Mouse (Mus musculus): ENCODE measurements around the gene Atg4a-ps. TPM values are rescaled to one million over a fixed set of nuclear protein-coding genes. Genes with fewer than 3 reads are reported as not detected.
"Not testable (repeated sequence)": the region's sequence is repeated elsewhere in the genome, so short reads cannot be mapped to it uniquely, and the experiment has no call there.

The Atg4a-ps gene
- 0.13 TPM in 1 of 2 replicates, not detected in the other for polyA plus RNA-seq (2014; fragmentation: Nextera tagmentation; extraction: Ambion mirVana)

GRCm38 (mm10) chr3:103645968-103646367 lies at the start of gene Atg4a-ps:
Atg4a-ps (minus strand) TSS chr3:103646068.
- H3K4me3 ChIP-seq (ENCODE audit: low read depth, low read length); H3K36me3 ChIP-seq (ENCODE audit: control insufficient read depth, insufficient read depth, low read length); H3K9me3 ChIP-seq (ENCODE audit: control insufficient read depth, low read length); H3K27me3 ChIP-seq (ENCODE audit: control insufficient read depth, insufficient read depth, low read length); H3K4me1 ChIP-seq (ENCODE audit: control insufficient read depth, insufficient read depth, low read length); ATAC-seq (ENCODE audit: insufficient read depth, low FRiP score, low TSS enrichment); H3K27ac ChIP-seq (ENCODE audit: low read depth, low read length); H3K9ac ChIP-seq (ENCODE audit: low read length); H3K4me2 ChIP-seq (ENCODE audit: low read depth); DNase-seq (ENCODE audit: low spot score): not testable (repeated sequence)
- 91% methylated on average over 2 of the region's 2 CpGs for WGBS

- no peak overlapping the region for H3K27ac ChIP-seq (ENCODE audit: low read depth, low read length)
- 54% methylated on average over 3 of the region's 3 CpGs for WGBS
- no peaks in the 10 kb centered on the region for H3K9me3 ChIP-seq (ENCODE audit: control insufficient read depth, low read length)
- no peak overlapping the region for H3K4me2 ChIP-seq (ENCODE audit: low read depth)
- no peaks in the 10 kb centered on the region for H3K27me3 ChIP-seq (ENCODE audit: control insufficient read depth, insufficient read depth, low read length)
- no peak overlapping the region for H3K4me3 ChIP-seq (ENCODE audit: low read depth, low read length)
- H3K4me1 ChIP-seq (ENCODE audit: control insufficient read depth, insufficient read depth, low read length), result no peaks in the 10 kb centered on the region
- no peak for DNase-seq (ENCODE audit: low spot score)
- ATAC-seq (ENCODE audit: insufficient read depth, low FRiP score, low TSS enrichment), result no peak
- H3K36me3 ChIP-seq (ENCODE audit: control insufficient read depth, insufficient read depth, low read length), result no peaks in the 10 kb centered on the region
- no peak overlapping the region for H3K9ac ChIP-seq (ENCODE audit: low read length)
These were observed 49.7 kb upstream of the Atg4a-ps start for GRCm38 (mm10) chr3:103695556-103695955.

DNA sequence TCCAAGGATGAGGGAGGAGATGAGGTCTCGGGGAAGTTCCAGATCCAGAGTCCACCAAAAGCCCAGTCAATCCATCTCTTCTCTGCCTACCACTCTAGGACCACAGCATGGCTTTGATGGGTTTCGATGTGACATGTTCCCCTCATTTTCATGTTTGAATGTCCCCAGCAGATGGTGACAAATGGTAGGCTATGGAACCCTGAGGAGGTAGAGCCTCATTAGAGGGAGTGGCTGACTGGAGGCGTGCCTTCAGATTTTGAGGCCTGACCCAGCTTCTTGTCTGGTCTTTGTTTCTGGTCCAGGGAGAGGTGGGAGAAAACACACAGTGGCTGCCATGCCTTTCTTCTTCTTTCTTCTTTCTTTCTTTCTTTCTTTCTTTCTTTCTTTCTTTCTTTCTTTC lies 44.6 kb upstream of the Atg4a-ps start:
- Histone ChIP-seq H3K4me3 (ENCODE audit: low read depth, low read length) (no peak overlapping the region), H3K4me2 (ENCODE audit: low read depth) (no peak overlapping the region), H3K36me3 (ENCODE audit: control insufficient read depth, insufficient read depth, low read length) (no peaks in the 10 kb centered on the region), H3K27ac (ENCODE audit: low read depth, low read length) (no peak overlapping the region), H3K9ac (ENCODE audit: low read length) (no peak overlapping the region), H3K4me1 (ENCODE audit: control insufficient read depth, insufficient read depth, low read length) (no peaks in the 10 kb centered on the region), H3K9me3 (ENCODE audit: control insufficient read depth, low read length) (no peaks in the 10 kb centered on the region), H3K27me3 (ENCODE audit: control insufficient read depth, insufficient read depth, low read length) (no peaks in the 10 kb centered on the region)
- DNase-seq (ENCODE audit: low spot score) (no peak), ATAC-seq (ENCODE audit: insufficient read depth, low FRiP score, low TSS enrichment) (no peak)
- WGBS, result 80% methylated on average over 3 of the region's 3 CpGs

DNA sequence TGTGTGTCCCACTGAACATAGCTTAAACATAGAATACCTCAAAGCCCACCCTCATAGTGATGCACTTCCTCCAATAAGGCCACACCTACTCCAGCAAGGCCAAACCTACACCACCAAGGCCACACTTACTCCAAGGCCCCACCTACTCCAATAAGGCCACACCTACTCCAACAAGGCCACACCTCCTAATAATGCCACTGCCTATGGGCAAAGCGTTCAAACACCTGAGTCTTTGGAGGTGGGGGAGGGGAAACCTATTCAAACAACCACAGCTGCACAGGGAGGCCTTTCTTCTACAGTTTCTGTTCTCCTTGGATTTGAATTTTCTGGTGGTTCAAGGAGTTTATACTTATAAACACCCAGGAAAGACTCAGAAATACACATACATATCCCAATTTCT lies 43.2 kb upstream of the Atg4a-ps start:
- Histone ChIP-seq H3K36me3 (ENCODE audit: control insufficient read depth, insufficient read depth, low read length) (no peaks in the 10 kb centered on the region), H3K4me3 (ENCODE audit: low read depth, low read length) (no peak overlapping the region), H3K9ac (ENCODE audit: low read length) (no peak overlapping the region), H3K9me3 (ENCODE audit: control insufficient read depth, low read length) (no peaks in the 10 kb centered on the region), H3K4me1 (ENCODE audit: control insufficient read depth, insufficient read depth, low read length) (no peaks in the 10 kb centered on the region), H3K27me3 (ENCODE audit: control insufficient read depth, insufficient read depth, low read length) (no peaks in the 10 kb centered on the region), H3K27ac (ENCODE audit: low read depth, low read length) (no peak overlapping the region), H3K4me2 (ENCODE audit: low read depth) (no peak overlapping the region)
- DNase-seq (ENCODE audit: low spot score) (no peak), ATAC-seq (ENCODE audit: insufficient read depth, low FRiP score, low TSS enrichment) (no peak)
- 87% methylated on average over 1 of the region's 1 CpGs for WGBS

DNA sequence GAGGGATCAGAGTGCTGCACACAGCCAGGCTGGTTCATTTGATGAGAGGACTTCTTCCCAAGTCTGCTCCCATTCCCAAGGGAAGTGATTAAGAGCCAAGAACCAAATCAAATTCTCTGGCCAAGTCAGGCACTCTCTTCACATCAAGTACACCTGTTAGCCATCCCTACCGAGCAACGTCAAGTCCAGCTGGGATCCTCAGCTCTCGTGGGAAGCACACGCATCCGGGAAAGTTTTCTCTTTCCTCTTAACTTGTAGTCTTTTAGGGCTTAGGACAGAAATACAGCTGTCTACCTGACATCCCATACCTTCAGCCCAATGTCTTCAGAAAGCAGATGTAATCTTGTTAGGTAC lies 38.1 kb upstream of the Atg4a-ps start:
- Histone ChIP-seq H3K9me3 (ENCODE audit: control insufficient read depth, low read length) (no peaks in the 10 kb centered on the region), H3K4me1 (ENCODE audit: control insufficient read depth, insufficient read depth, low read length) (no peaks in the 10 kb centered on the region), H3K36me3 (ENCODE audit: control insufficient read depth, insufficient read depth, low read length) (no peaks in the 10 kb centered on the region), H3K27ac (ENCODE audit: low read depth, low read length) (no peak overlapping the region), H3K9ac (ENCODE audit: low read length) (no peak overlapping the region), H3K4me2 (ENCODE audit: low read depth) (no peak overlapping the region), H3K4me3 (ENCODE audit: low read depth, low read length) (no peak overlapping the region), H3K27me3 (ENCODE audit: control insufficient read depth, insufficient read depth, low read length) (no peaks in the 10 kb centered on the region)
- DNase-seq (ENCODE audit: low spot score) (no peak), ATAC-seq (ENCODE audit: insufficient read depth, low FRiP score, low TSS enrichment) (no peak)
- WGBS, result 38% methylated on average over 5 of the region's 5 CpGs

DNA sequence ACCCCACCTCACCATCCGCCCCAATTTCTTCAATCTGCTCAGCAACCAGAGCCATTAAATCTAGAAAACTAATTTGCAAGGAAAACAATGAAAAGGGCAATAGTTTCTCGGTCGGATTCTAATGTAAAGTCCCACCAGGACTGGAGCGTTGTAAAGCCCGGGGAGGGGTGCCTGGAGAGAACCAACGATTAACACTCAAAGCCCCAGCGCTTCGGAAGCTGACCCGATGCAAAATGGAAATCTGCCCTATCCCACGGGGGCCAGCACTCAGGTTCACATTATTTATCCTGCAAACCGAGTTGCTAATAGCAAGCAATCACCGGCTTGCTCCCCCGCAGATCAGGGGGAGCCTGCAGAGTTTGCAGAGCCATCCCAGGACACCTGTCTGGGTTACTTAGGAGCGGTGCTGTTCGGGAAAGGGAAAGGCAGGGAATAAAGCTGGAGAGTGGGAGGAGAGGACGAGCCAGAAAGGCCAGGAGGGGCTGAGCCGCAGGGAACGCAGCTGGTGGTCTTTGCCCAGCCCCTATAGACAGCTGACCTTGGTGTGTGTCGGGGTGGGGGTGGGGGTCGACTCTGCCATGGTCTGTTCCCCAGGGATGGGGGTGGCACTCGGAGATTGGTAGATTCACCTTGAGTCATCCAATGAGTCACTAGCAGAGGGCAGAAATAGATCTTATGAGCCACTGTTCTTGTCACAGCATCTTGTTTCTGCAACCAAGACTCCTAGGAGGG lies 37.5 kb upstream of the Atg4a-ps start:
- Histone ChIP-seq H3K36me3 (ENCODE audit: control insufficient read depth, insufficient read depth, low read length) (no peaks in the 10 kb centered on the region), H3K27ac (ENCODE audit: low read depth, low read length) (no peak overlapping the region), H3K27me3 (ENCODE audit: control insufficient read depth, insufficient read depth, low read length) (no peaks in the 10 kb centered on the region), H3K9me3 (ENCODE audit: control insufficient read depth, low read length) (no peaks in the 10 kb centered on the region), H3K4me2 (ENCODE audit: low read depth) (peak overlapping the region; percentile 34; the same call in 1 of the 2 replicates), H3K9ac (ENCODE audit: low read length) (no peak overlapping the region), H3K4me1 (ENCODE audit: control insufficient read depth, insufficient read depth, low read length) (no peaks in the 10 kb centered on the region), H3K4me3 (ENCODE audit: low read depth, low read length) (no peak overlapping the region)
- peak; percentile 63 for ATAC-seq (ENCODE audit: insufficient read depth, low FRiP score, low TSS enrichment)
- WGBS, result 1% methylated on average over 21 of the region's 21 CpGs
- peak; percentile 32 for DNase-seq (ENCODE audit: low spot score)

- no peak overlapping the region for H3K27ac ChIP-seq (ENCODE audit: low read depth, low read length)
- no peak for DNase-seq (ENCODE audit: low spot score)
- no peaks in the 10 kb centered on the region for H3K27me3 ChIP-seq (ENCODE audit: control insufficient read depth, insufficient read depth, low read length)
- ATAC-seq (ENCODE audit: insufficient read depth, low FRiP score, low TSS enrichment), result no peak
- no peak overlapping the region for H3K9ac ChIP-seq (ENCODE audit: low read length)
- H3K4me1 ChIP-seq (ENCODE audit: control insufficient read depth, insufficient read depth, low read length), result no peaks in the 10 kb centered on the region
- no peak overlapping the region for H3K4me2 ChIP-seq (ENCODE audit: low read depth)
- no peaks in the 10 kb centered on the region for H3K9me3 ChIP-seq (ENCODE audit: control insufficient read depth, low read length)
- 51% methylated on average over 4 of the region's 4 CpGs for WGBS
- no peaks in the 10 kb centered on the region for H3K36me3 ChIP-seq (ENCODE audit: control insufficient read depth, insufficient read depth, low read length)
- H3K4me3 ChIP-seq (ENCODE audit: low read depth, low read length), result no peak overlapping the region
These were observed 36.6 kb upstream of the Atg4a-ps start for GRCm38 (mm10) chr3:103682473-103682872.

DNA sequence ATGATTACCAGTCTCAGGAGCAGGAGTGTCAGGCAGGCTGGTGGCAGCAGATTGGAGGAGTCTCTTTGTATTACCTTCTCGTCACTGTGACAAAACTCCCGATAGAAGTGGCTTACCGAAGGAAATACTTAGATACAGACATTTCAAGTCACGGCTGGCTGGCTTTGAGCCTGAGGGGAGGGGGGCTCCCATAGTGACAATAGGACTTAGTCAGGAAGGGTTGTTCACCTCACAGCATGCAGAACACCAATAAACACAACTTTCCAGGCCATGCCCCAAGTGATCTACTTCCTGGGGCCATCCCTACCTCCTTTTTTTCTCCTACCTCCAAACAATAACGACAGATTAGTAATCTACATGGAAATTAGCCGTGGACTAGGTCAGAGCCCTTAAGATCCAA lies 32.9 kb upstream of the Atg4a-ps start:
- WGBS, result 27% methylated on average over 6 of the region's 6 CpGs
- Histone ChIP-seq H3K27ac (ENCODE audit: low read depth, low read length) (no peak overlapping the region), H3K4me1 (ENCODE audit: control insufficient read depth, insufficient read depth, low read length) (no peaks in the 10 kb centered on the region), H3K9me3 (ENCODE audit: control insufficient read depth, low read length) (no peaks in the 10 kb centered on the region), H3K36me3 (ENCODE audit: control insufficient read depth, insufficient read depth, low read length) (no peaks in the 10 kb centered on the region), H3K4me2 (ENCODE audit: low read depth) (no peak overlapping the region), H3K4me3 (ENCODE audit: low read depth, low read length) (no peak overlapping the region), H3K27me3 (ENCODE audit: control insufficient read depth, insufficient read depth, low read length) (no peaks in the 10 kb centered on the region), H3K9ac (ENCODE audit: low read length) (no peak overlapping the region)
- DNase-seq (ENCODE audit: low spot score) (no peak), ATAC-seq (ENCODE audit: insufficient read depth, low FRiP score, low TSS enrichment) (no peak)

DNA sequence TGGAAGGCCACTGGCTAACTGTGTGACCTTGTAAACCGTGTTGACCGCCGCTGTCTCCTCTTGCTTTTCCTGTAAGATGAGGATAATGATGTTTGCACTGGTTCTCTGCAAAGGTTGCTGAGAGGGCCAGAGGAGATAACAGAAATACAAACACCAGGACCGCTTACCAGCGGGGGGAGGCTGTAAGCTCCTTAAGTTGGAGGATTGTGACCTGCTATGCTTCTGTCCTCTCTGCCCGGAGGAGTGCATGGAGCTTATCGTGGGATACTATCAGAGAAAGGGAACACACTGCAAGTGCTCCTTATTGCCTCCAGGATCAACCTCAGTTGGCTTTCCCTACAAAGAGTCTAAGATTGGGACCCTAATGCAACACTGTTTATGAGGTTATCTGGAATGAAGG lies 26.8 kb upstream of the Atg4a-ps start:
- H3K9ac ChIP-seq (ENCODE audit: low read length), result no peak overlapping the region
- DNase-seq (ENCODE audit: low spot score), result no peak
- H3K9me3 ChIP-seq (ENCODE audit: control insufficient read depth, low read length), result no peaks in the 10 kb centered on the region
- WGBS, result 77% methylated on average over 7 of the region's 7 CpGs
- H3K27ac ChIP-seq (ENCODE audit: low read depth, low read length), result no peak overlapping the region
- no peaks in the 10 kb centered on the region for H3K4me1 ChIP-seq (ENCODE audit: control insufficient read depth, insufficient read depth, low read length)
- H3K4me3 ChIP-seq (ENCODE audit: low read depth, low read length), result no peak overlapping the region
- H3K36me3 ChIP-seq (ENCODE audit: control insufficient read depth, insufficient read depth, low read length), result no peaks in the 10 kb centered on the region
- ATAC-seq (ENCODE audit: insufficient read depth, low FRiP score, low TSS enrichment), result no peak
- no peak overlapping the region for H3K4me2 ChIP-seq (ENCODE audit: low read depth)
- no peaks in the 10 kb centered on the region for H3K27me3 ChIP-seq (ENCODE audit: control insufficient read depth, insufficient read depth, low read length)
